Mouse (Mus musculus) megakaryocyte, adult 5-6 weeks (primary cell): ENCODE measurements around the gene Ndufs7. TPM values are rescaled to one million over a fixed set of nuclear protein-coding genes. Genes with fewer than 3 reads are reported as not detected.
A peak's percentile ranks its signal among the peaks of the same experiment; 100 is the strongest.
"Not testable (repeated sequence)": the region's sequence is repeated elsewhere in the genome, so short reads cannot be mapped to it uniquely, and the experiment has no call there.

Experiments used
- ATAC-seq: 2 replicates; pipeline ENCODE4 v1.8.0; 2016; ENCODE audit warnings: mild to moderate bottlenecking, inconsistent platforms; ENCODE audit not compliant: poor library complexity, severe bottlenecking
- total RNA-seq, 2 experiments: library from RNA; stranded (forward) in 1 of 2; stranded (reverse) in 1 of 2; fragments of 153-499, 151-499 nt in 1 of 2; fragments of 221-1000, 200-1000 nt in 1 of 2; gene quantifications; 2 replicates each; pipeline versions ENCODE4 v1.2.3 to v1.2.4; 2015 to 2017

Gene Ndufs7
- total RNA-seq, 2 experiments from 2014 or later = 86.1 to 113 TPM

GRCm38 (mm10) chr10:80239791-80240190 lies 9.1 kb upstream of the Ndufs7 start:
- no peak for ATAC-seq

DNA sequence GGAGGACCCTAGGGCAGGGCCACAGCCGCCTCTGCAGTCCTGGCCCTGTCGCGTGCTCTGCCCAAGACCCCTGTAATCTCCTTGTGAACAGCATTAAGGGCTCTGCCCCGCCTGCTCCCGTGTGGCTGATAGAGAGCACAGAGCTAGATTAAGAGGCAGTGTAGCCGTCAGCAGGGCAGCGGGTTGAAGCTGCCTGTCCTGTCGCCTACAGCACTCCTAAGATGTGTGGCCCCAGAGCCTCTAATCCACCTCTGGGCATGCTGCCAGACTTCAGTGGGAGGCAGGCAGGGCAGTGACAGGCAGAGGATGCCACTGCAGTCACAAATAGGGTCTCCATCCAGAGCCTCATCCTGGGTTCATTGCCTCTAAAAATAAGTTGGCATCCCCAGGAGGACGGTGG lies 6.8 kb upstream of the Ndufs7 start:
- ATAC-seq = no peak

GRCm38 (mm10) chr10:80242607-80243006 lies 6.3 kb upstream of the Ndufs7 start:
- no peak for ATAC-seq

DNA sequence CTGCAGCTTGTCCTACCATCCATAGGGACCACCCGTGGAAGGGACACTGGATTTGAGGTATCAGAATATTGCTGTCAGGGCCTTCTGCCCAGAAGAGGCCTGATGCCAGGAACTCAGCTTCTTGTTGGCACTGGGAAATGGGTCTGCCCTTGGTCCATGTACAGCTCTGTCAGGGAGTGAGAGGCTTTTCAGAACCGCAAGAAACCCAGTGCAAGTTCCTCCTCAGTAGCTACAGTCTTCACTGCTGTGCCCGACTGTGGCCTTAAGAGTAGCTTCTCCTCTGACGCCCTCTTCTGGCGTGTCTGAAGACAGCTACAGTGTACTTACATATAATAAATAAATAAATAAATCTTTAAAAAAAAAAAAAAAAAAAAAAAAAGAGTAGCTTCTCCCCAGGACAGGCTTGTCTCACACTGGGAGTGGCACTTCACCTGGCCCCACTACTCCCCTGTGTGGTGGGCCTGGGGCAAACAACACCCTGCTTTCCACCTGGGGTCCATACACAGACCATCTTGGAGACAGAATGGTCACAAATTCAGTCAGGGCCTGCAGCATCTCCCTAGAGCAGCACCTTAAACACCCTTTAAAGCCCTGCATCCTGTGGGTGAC lies 4.0 kb upstream of the Ndufs7 start:
- no peak for ATAC-seq

GRCm38 (mm10) chr10:80245600-80245999 lies 3.3 kb upstream of the Ndufs7 start:
- ATAC-seq = peak; percentile 39

- no peak for ATAC-seq
These were observed 1.1 kb upstream of the Ndufs7 start for GRCm38 (mm10) chr10:80247849-80248248.

GRCm38 (mm10) chr10:80248437-80248836 lies 484 bp upstream of the Ndufs7 start:
- ATAC-seq = not testable (repeated sequence)

GRCm38 (mm10) chr10:80250059-80250458 lies 1.1 kb downstream of the Ndufs7 start:
- no peak for ATAC-seq

GRCm38 (mm10) chr10:80250573-80250972 lies 1.7 kb downstream of the Ndufs7 start:
- no peak for ATAC-seq

DNA sequence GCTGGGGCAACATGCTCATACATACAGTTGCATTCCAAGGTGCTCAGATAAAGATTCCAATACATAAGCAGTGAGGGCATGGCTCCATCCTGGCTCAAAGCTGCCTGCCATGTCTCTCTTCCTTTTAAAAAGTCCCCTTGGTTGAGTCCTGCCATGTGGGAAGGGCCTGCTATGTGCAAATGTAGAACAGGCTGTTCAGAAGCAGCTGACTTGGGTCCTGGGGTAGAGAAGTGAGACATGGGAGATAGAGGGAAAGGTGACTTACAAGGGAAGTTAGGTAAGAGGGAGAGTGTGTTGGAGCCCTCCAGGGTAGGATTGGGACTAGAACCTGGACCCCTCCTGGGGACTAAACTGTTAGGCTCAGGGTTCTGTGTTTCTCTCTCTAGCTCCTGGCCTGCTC lies 3.1 kb downstream of the Ndufs7 start:
- ATAC-seq = no peak

- no peak for ATAC-seq
These were observed 3.8 kb downstream of the Ndufs7 start for GRCm38 (mm10) chr10:80252493-80253274.

DNA sequence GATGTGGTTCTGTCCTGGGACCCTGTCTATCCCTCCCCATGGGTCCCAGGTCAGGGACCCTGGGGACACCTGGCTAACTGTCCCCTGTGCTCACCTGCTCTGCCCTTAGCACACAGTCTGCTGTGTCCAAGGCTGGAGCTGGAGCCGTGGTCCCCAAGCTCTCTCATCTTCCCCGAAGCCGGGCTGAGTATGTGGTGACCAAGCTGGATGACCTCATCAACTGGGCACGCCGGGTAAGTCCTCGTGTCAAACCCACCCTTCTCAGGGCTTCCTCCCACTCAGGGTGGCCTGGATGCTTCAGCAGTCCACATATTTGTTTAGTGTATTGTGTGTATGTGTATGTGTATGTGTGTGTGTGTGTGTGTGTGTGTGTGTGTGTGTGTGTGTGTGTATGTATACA lies 4.6 kb downstream of the Ndufs7 start:
- no peak for ATAC-seq

DNA sequence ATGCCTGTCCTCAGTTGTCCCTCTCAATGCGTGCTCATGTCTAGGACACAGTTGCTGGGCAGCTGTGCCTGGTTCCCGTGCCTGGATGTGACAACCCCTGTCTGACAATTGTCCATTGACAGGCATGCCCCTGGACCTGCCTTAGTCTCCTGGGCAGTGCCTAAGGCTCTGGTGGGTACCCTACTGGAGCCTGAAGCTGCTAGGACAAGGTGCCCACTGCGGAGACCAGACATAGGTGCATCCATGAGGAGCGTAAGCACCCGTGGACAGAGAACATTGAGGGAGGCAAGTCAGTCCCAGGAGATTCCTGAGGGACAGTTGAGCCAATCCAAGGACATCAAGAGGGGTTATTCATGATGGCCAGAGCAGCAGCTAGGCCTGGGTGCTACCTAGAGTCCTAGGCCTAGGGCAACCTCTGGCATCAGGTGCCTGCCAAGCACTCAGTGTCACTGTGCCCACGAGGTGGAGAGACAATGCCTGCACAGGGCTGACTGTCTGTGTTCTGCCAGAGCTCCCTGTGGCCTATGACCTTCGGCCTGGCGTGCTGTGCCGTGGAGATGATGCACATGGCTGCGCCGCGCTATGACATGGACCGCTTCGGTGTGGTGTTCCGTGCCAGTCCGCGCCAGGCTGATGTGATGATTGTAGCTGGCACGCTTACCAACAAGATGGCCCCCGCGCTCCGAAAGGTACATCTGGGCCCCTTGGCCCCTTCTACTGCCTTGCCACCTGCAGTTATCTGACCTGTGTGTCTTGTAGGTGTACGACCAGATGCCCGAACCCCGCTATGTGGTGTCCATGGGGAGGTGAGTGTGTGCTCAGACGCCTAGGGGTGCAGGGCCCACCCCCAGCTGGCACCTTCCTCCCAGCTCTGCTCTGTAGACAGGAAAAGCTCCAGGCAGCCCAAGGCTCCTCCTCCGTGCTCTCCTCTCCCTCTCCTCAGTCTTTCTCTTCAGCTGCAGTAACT lies 5.7 kb downstream of the Ndufs7 start:
- no peak for ATAC-seq

DNA sequence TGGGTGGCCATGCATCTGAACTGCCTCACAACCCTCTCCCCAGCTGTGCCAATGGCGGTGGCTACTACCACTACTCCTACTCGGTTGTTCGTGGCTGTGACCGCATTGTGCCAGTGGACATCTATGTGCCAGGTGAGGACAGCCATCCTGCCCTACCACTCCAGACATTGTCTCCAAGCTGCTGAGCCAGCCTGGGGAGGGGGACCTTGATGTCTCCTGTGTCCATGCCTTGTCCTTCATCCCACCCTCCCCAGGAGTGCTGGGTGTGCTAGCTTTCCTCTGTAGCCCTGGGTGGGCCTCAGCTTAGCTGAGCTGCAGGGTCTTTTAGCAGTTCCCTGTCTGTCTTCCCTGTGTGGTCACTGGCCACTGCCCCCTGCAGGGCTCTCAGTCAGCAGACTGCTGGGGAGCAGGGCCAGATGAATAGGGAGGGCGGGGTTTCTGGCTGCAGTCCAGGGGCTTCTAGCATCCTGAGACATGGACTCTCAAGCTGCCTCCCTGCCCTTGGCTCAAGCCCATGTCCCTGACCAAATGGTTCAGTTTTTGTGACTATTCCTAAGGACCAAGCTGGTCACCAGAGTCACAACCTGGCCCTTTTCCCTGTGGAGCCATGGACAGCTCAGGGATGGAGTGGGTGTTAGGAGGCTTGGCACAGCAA lies 7.1 kb downstream of the Ndufs7 start:
- no peak for ATAC-seq

- ATAC-seq = no peak
These were observed 9.0 kb downstream of the Ndufs7 start for GRCm38 (mm10) chr10:80257936-80258335.

DNA sequence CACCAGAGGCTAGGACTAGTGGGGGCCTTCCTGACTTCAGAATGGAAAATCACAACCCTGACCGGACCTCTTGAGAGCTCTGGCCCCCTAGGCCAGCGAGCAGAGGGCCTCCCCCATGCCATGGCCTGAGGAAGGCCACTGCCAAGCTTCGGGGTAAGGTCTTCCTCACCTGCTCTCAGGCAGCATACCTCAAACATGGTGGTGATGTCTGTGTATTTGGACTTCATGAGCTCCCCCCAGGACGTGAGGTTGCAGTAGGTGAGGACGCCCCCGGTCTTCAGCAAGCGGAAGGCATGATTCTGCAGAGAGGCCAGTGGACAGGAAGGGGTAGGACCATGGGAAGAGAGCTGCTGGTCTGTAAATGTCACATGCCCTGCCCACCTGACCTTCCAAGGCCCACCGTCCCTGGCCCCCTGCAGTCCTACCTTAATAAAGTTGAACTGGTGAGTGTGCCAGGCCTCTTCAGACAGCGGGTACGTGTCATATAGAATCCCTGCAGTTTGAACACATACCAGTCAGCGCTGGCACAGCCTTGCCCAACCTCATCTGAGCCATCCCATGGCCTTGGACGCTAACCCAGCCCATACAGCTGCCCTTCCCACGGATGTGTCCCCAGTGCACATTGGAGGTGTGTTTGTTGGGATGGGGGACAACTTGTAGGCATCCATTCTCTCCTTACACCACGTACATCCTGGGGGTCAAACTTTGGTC lies 10.0 kb downstream of the Ndufs7 start:
- ATAC-seq = no peak

DNA sequence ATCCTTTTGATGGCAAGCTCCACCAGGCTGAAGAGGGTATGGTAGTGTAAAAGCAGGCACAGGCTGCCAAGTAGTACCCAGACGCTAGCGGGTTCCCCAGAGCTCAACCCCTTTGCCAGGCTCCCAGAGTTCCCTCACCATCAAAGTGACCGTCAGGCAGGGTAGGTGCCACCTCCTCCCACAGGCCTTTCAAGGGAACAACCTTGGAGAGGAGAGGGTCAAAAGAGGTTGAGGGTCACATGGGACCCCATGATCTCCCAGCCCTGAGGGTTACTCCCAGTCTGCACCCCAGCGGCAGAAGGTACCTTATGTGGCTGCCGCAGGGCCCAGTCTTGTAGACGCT lies 10.5 kb downstream of the Ndufs7 start:
- ATAC-seq = no peak

DNA sequence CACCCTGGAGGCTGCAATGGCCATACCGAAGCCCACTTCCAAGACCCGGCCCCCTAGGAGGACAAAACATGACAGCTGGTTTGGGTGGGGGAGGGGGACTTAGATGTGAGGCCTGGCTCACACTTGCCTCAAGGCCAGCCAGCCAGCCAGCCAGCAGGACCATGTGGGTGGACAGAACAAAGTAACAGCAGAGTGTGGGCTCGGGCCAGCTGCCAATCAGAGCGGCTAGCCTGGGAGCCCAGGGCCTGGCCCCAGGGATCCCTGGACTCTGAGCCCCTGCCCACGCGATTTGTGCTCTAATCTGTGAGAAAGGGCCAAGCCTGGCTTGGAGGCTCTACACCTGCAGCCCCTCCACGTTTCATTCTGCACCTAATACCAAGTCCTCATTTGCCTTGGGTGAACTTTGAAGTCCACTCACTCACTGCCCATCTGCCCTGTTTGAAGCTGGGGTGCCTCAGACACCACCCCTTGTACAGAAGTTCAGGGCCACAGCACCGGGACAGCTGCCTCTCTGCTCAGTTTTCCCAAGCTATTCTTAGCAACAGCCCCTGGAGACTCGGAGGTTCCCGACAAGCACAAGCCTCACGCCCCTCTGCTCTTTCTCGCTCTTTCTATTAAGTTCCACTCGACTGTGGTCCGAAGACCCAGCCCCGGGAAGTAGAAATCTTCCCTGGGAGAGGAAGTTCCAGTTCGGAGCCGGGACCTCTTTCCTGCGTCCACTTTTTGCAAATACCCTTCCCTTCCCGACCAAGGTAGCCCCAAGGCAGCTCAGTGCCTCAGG lies 11.1 kb downstream of the Ndufs7 start:
- no peak for ATAC-seq
